Mouse (Mus musculus) neural tube, embryonic 13.5 days (tissue): ENCODE measurements around the gene Il7r. TPM values are rescaled to one million over a fixed set of nuclear protein-coding genes. Genes with fewer than 3 reads are reported as not detected.
"Not testable (repeated sequence)": the region's sequence is repeated elsewhere in the genome, so short reads cannot be mapped to it uniquely, and the experiment has no call there.

Experiments
- ATAC-seq: fragments of 200-750 bp; cut with Nextera tagmentation; 2 replicates; pipeline ENCODE4 v1.8.0; 2017; ENCODE audit warnings: low read depth, mild to moderate bottlenecking, moderate TSS enrichment, moderate library complexity
- H3K27ac ChIP-seq: fragments of 300-500 bp; sonication (generic); replicated peaks from 2 replicates; pipeline ENCODE4 v1.5.1; 2015; ENCODE audit warnings: moderate library complexity, mild to moderate bottlenecking, inconsistent platforms
- H3K27me3 ChIP-seq: fragments of 300-500 bp; sonication (generic); 2 replicates; pipeline ENCODE4 v1.6.1; 2015; ENCODE audit warnings: mild to moderate bottlenecking, inconsistent platforms
- H3K36me3 ChIP-seq: fragments of 300-500 bp; sonication (generic); 2 replicates; pipeline ENCODE4 v1.6.1; 2015; ENCODE audit warnings: mild to moderate bottlenecking, inconsistent platforms
- H3K4me1 ChIP-seq: fragments of 300-500 bp; sonication (generic); replicated peaks from 2 replicates; pipeline ENCODE4 v1.6.1; 2015; ENCODE audit warnings: inconsistent platforms
- H3K4me2 ChIP-seq: fragments of 300-500 bp; sonication (generic); 2 replicates; pipeline ENCODE4 v1.6.1; 2015; ENCODE audit warnings: inconsistent platforms, mild to moderate bottlenecking, moderate library complexity
- H3K4me3 ChIP-seq: fragments of 300-500 bp; sonication (generic); 2 replicates; pipeline ENCODE4 v1.5.1; 2015; ENCODE audit warnings: mild to moderate bottlenecking, inconsistent platforms
- H3K9ac ChIP-seq: fragments of 300-500 bp; sonication (generic); 2 replicates; pipeline ENCODE4 v1.6.1; 2015; ENCODE audit warnings: moderate library complexity, mild to moderate bottlenecking, inconsistent platforms
- H3K9me3 ChIP-seq: fragments of 300-500 bp; sonication (generic); 2 replicates; pipeline ENCODE4 v1.6.1; 2016; ENCODE audit warnings: inconsistent platforms
- WGBS: fragments of 180-500 bp; shearing (Covaris S2); methylation state at CpG from one replicate; pipeline ENCODE4 v1.1.7; 2015; 5-methylcytosine and 5-hydroxymethylcytosine counted together
- polyA plus RNA-seq: library from polyadenylated mRNA; unstranded; fragments of >200 nt; fragmentation: Nextera tagmentation; extraction: Ambion mirVana; gene quantifications from 2 replicates; pipeline ENCODE4 v1.2.1, GENCODE M21; 2015

Gene Il7r
- 0.14 TPM in 1 of 2 replicates, not detected in the other for polyA plus RNA-seq

DNA sequence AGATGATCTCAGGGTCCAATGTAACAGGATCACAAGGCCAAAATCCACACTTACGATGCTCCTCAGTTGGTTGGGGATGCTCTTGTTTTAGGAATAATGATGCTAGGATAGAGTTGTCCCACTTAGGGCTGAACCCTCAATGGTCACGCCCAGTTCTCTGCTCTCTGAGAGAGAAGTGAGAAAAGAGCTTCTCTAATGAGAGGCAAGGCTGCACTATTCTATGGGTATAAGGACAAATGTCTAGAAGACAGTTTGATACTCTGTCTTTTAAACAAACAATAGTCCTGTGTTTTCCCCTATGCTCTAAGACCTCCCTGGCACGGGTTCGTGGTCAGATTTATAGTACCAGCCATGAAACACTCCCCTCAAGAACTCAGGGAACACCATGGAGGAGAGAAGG is at the start of gene Il7r:
Gene Il7r (minus strand): TSS at position 101 of the 400 bp plus-strand sequence.
- WGBS, result 81% methylated on average over 4 of the region's 4 CpGs
- H3K27me3 ChIP-seq, result no peaks in the 10 kb centered on the region
- ATAC-seq, result no peak
- H3K4me2 ChIP-seq, result no peak within 1 kb of the TSS
- no peak within 1 kb of the TSS for H3K27ac ChIP-seq
- H3K4me1 ChIP-seq, result no peaks in the 10 kb centered on the region
- H3K4me3 ChIP-seq, result no peak within 1 kb of the TSS
- no peak within 1 kb of the TSS for H3K9ac ChIP-seq
- H3K9me3 ChIP-seq, result no peaks in the 10 kb centered on the region
- no peaks in the 10 kb centered on the region for H3K36me3 ChIP-seq

DNA sequence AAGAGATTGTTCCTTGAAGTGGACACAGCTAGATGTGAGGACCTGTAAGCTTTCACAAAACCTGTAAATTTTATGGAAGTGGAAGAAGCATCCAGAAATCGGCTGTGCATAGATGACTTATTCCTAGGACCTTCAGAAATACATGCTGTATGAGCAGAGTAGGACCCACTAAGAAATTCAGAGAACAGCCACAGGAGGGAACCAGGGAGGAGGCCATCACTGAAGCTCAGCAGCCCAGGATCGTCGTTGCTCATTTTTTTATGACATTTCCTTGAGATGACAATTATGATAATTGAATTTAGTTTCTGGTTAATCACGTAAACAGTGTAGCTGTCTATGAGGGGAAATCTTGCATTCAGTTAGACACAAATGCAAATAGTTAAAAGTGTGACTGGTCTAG is 47.3 kb upstream of the Il7r start:
- Histone ChIP-seq H3K9me3 (no peaks in the 10 kb centered on the region), H3K36me3 (no peaks in the 10 kb centered on the region), H3K4me3 (no peak overlapping the region), H3K27ac (no peak overlapping the region), H3K4me1 (no peaks in the 10 kb centered on the region), H3K27me3 (no peaks in the 10 kb centered on the region), H3K9ac (no peak overlapping the region), H3K4me2 (no peak overlapping the region)
- ATAC-seq, result no peak
- WGBS, result 84% methylated on average over 4 of the region's 4 CpGs

DNA sequence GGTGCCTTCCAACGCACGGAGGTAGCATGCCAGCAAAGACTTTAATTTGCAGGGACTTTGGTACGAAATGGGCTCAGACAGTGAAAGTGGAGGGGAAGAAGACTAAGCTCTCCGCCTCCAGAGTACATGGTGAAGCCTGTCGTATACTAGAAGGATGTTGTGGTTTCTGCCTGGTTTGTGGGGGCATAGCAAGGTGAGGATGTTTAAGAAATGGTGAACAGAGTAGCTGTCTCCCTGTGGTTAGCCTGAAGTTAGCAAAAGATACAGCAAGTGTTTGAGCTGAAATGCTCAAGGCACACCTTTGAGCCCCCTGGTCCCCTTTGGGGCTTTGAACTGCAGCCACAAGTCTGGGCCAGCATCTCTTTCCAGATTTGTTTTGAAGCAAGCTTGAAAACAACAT is 44.8 kb upstream of the Il7r start:
- H3K9ac ChIP-seq, result no peak overlapping the region
- H3K27ac ChIP-seq, result no peak overlapping the region
- no peaks in the 10 kb centered on the region for H3K4me1 ChIP-seq
- H3K36me3 ChIP-seq, result no peaks in the 10 kb centered on the region
- H3K4me3 ChIP-seq, result no peak overlapping the region
- WGBS, result 89% methylated on average over 5 of the region's 5 CpGs
- H3K4me2 ChIP-seq, result no peak overlapping the region
- no peaks in the 10 kb centered on the region for H3K9me3 ChIP-seq
- H3K27me3 ChIP-seq, result no peaks in the 10 kb centered on the region
- ATAC-seq, result no peak

DNA sequence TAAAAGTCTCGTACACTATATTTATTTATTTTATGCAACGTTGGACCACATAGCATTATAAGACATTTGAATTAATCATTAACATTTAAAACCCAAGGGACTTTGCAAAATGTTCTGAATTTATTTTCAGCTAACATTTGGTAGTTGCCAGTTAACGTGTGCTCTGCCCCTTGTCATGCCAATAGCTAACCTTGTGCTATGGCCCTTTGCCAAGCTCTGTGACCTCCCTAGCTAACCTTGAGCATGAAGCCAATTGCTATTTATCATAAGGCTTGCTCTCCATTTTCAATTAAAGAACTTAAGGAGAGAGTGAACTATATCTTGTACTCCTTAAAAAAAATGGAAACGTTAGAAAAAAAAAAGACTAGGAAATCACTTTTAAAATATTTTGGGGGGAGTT is 43.4 kb upstream of the Il7r start:
- no peak for ATAC-seq
- Histone ChIP-seq H3K4me3 (no peak overlapping the region), H3K4me1 (no peaks in the 10 kb centered on the region), H3K4me2 (no peak overlapping the region), H3K27ac (no peak overlapping the region), H3K9ac (no peak overlapping the region), H3K36me3 (no peaks in the 10 kb centered on the region), H3K27me3 (no peaks in the 10 kb centered on the region), H3K9me3 (no peaks in the 10 kb centered on the region)
- whole genome bisulfite sequencing, result 81% methylated on average over 4 of the region's 4 CpGs

DNA sequence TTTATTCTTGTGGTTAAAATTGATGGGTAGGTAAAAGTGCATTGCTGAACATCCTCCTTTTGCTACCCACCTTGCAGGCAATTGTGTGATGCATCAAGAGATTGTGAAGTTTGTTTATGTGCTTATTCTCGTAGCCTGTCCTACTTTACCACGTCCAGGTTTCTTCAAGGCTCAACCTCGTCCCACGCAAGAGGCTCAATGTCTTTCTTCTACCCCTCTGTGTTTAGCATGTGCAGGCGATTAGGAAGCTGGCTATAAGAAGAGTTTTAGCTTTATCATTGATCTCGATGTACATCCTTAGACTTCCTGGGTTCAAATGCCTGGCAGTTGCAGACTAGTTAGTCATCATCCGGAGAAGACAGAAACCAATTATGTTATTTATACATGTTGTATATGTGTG is 42.7 kb upstream of the Il7r start:
- WGBS, result 89% methylated on average over 7 of the region's 7 CpGs
- no peak overlapping the region for H3K27ac ChIP-seq
- H3K9ac ChIP-seq, result no peak overlapping the region
- H3K4me1 ChIP-seq, result no peaks in the 10 kb centered on the region
- no peak overlapping the region for H3K4me2 ChIP-seq
- H3K9me3 ChIP-seq, result no peaks in the 10 kb centered on the region
- H3K27me3 ChIP-seq, result no peaks in the 10 kb centered on the region
- H3K4me3 ChIP-seq, result no peak overlapping the region
- no peaks in the 10 kb centered on the region for H3K36me3 ChIP-seq
- no peak for ATAC-seq

DNA sequence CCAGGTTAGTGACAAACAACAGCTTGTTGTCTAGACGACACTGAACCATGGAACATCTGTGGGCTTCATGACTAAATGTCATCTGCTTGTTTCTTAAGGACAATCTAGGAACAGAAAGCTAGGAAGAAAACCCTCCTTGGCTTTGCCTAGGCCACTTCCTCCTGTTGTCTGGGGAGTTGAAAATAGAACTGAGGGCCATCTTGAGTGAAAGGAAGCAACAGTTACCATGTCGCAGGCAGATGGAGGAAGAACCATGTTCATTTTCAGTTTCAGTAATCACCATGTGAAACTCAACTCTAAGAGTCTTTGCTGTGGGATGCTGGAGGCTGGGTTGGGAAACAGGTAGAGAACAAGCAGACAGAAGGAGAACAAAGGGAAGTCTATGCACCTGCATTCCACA is 41.9 kb upstream of the Il7r start:
- no peak overlapping the region for H3K4me2 ChIP-seq
- no peak for ATAC-seq
- no peak overlapping the region for H3K27ac ChIP-seq
- H3K4me3 ChIP-seq, result no peak overlapping the region
- no peaks in the 10 kb centered on the region for H3K36me3 ChIP-seq
- H3K9ac ChIP-seq, result no peak overlapping the region
- no peaks in the 10 kb centered on the region for H3K27me3 ChIP-seq
- H3K9me3 ChIP-seq, result no peaks in the 10 kb centered on the region
- 88% methylated on average over 2 of the region's 2 CpGs for WGBS
- no peaks in the 10 kb centered on the region for H3K4me1 ChIP-seq

DNA sequence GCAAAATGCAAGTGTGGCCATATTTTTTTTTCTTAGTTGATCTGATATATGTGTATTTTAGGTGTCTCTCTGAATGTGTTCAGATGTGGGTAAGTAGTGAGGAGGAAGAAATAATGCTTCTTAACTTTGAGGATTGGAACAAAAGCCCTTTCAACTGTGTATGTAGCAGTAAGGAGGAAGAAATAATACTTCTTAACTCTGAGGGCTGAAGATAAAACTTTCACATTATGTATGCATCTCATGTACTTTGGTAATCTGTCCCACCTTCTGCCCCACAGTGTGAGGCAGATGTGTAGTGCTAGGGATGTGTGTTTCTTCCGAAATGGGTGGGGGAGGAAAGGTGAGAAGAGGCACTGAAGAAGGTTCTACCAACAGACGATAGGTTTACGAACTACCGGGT is 37.3 kb upstream of the Il7r start:
- no peaks in the 10 kb centered on the region for H3K36me3 ChIP-seq
- no peak overlapping the region for H3K9ac ChIP-seq
- no peaks in the 10 kb centered on the region for H3K9me3 ChIP-seq
- H3K4me2 ChIP-seq, result no peak overlapping the region
- H3K27me3 ChIP-seq, result no peaks in the 10 kb centered on the region
- no peak for ATAC-seq
- H3K27ac ChIP-seq, result no peak overlapping the region
- H3K4me1 ChIP-seq, result no peaks in the 10 kb centered on the region
- H3K4me3 ChIP-seq, result no peak overlapping the region
- 92% methylated on average over 4 of the region's 4 CpGs for WGBS

DNA sequence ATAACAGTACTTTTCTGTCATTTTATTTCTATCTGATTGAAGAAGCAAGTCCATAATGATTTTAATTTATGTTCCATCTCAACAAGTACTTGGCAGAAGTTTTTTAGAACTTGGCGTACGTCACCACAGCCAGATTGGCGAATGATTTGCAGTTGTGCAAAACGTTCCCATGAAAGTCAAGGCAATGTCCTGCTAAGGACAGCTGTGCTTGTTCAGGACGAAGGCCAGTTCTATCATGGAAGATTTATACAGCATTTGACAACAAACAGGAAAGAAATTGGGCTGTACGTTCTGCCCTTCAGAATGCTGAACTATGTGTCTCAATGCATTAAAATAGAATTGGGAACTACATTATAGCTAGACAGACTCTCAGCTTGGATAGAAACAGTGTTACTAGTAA is 35.4 kb upstream of the Il7r start:
- Histone ChIP-seq H3K9me3 (no peaks in the 10 kb centered on the region), H3K4me2 (no peak overlapping the region), H3K4me1 (no peaks in the 10 kb centered on the region), H3K27me3 (no peaks in the 10 kb centered on the region), H3K9ac (no peak overlapping the region), H3K36me3 (no peaks in the 10 kb centered on the region), H3K27ac (no peak overlapping the region), H3K4me3 (no peak overlapping the region)
- ATAC-seq, result no peak
- WGBS, result 75% methylated on average over 6 of the region's 6 CpGs

DNA sequence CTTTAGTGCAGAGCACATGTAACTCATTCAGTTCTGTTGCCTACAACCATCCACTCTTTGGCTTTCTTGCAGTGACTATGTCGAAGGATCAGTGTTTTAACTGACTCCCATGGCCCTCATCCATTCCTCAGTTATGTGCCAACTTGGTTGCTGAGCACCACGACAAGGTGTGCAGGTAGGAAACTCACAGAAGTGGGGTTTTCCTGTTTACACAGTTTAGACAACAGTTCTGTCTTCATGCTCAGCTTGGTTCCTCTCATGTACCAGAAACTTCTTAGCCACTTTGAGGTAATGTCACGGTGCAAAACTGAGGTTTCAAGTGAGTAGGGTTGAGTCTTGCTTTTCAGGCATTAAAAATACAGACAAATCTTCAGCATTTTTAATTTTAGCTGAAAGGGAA is 34.2 kb upstream of the Il7r start:
- Histone ChIP-seq H3K4me3 (no peak overlapping the region), H3K36me3 (no peaks in the 10 kb centered on the region), H3K27me3 (no peaks in the 10 kb centered on the region), H3K9me3 (no peaks in the 10 kb centered on the region), H3K9ac (no peak overlapping the region), H3K4me1 (no peaks in the 10 kb centered on the region), H3K27ac (no peak overlapping the region), H3K4me2 (no peak overlapping the region)
- ATAC-seq, result no peak
- 80% methylated on average over 3 of the region's 3 CpGs for WGBS

DNA sequence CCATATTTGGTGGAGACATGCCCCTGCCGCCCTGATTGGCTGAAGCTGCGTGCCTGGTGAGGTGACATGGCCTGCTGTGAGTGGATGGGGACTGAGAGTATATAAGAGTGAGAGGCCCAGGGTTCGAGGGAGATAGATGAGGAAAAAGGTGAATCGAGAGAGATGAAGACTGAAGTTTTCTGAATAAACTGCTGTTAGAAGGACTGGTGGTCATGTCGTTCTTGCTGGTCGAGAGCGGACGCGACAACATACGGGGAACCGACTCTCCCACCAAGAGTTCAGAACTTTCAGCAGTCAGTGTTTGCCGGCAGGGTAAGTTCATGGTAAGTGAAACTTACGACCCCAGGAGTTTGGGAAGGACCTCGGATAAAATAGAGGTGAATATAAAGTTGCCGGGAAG is 27.3 kb upstream of the Il7r start:
- H3K4me3 ChIP-seq, H3K36me3 ChIP-seq, H3K9ac ChIP-seq, ATAC-seq, H3K27ac ChIP-seq, H3K9me3 ChIP-seq, H3K4me1 ChIP-seq, H3K4me2 ChIP-seq, H3K27me3 ChIP-seq: not testable (repeated sequence)
- 90% methylated on average over 15 of the region's 15 CpGs for WGBS

DNA sequence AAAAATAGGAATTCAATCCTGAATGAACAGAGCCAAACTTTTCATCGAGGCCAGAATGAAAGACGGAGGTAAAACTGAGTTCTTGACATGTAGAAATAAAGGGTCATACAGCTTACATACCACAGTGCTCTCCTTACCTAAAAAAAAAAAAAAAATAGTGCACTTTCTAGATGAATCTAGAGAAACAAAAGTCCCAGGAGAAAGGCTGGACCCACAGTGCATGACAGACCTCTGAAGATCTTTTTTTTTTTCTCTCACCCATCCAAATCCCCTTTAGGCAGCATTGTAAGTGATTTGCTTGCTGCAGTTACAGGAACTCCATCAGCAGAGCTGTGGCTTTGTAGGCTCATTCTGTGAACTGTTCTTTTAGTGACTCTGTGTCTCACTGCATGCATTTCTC is 19.0 kb upstream of the Il7r start:
- Histone ChIP-seq H3K4me1 (no peaks in the 10 kb centered on the region), H3K27me3 (no peaks in the 10 kb centered on the region), H3K4me2 (no peak overlapping the region), H3K27ac (no peak overlapping the region), H3K36me3 (no peaks in the 10 kb centered on the region), H3K9ac (no peak overlapping the region), H3K9me3 (0 out of 2 replicates have a peak, but pooled peaks cover 3% of the 10 kb centered on the region), H3K4me3 (no peak overlapping the region)
- 95% methylated on average over 2 of the region's 2 CpGs for WGBS
- no peak for ATAC-seq

DNA sequence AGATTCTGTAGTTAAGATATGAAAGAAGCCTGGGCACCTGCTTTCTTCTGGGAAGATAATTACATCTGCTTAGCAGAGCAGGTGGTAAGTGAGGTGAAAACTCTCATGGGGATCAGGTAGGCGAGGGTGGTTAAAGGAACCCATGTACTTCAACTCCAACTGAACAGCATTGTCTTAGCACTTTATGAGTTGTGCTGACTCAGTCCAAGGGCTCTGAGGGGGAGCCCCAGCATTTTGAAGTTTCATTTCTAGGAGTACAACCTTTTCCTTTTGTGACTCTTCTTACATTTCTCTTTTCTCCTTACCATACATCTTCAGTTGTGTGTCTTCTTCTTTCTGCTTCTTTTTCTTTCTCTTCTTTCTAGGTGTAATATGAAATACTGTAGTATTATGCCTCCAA is 5.2 kb upstream of the Il7r start:
- Histone ChIP-seq H3K4me1 (no peaks in the 10 kb centered on the region), H3K9ac (no peak overlapping the region), H3K4me3 (no peak overlapping the region), H3K27me3 (no peaks in the 10 kb centered on the region), H3K36me3 (no peaks in the 10 kb centered on the region), H3K4me2 (no peak overlapping the region), H3K27ac (no peak overlapping the region), H3K9me3 (no peaks in the 10 kb centered on the region)
- 73% methylated on average over 1 of the region's 1 CpGs for WGBS
- ATAC-seq, result no peak

DNA sequence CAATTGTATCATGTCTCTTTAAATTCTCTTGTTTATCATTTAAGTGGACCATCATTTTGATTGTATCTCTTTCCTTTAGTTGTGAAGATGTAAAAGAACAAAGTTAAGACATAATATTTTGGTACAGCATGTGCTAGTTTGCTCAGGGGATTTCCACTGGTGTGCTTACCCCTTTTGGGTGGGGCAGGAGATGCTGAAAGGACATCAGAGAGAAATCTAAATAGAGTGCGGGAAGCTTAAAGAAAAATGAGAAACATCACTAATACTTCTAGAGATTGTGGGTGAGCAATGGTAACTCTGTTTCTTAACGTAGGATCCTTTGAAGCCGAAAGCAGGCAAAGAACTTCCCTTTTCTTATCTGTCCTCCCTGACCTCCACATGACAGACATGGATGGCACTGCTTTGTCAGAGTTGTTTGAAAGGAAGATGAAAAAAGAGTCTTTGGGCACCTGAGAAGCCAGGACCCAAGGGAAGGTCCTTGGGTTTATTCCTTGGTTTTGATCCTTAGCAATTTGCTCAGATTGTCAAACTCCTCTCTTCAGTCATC is 3.5 kb upstream of the Il7r start:
- Histone ChIP-seq H3K4me1 (no peaks in the 10 kb centered on the region), H3K27ac (no peak overlapping the region), H3K4me3 (no peak overlapping the region), H3K36me3 (no peaks in the 10 kb centered on the region), H3K4me2 (no peak overlapping the region), H3K27me3 (no peaks in the 10 kb centered on the region), H3K9me3 (no peaks in the 10 kb centered on the region), H3K9ac (no peak overlapping the region)
- ATAC-seq, result no peak
- 90% methylated on average over 3 of the region's 3 CpGs for WGBS
